Mouse (Mus musculus): ENCODE results near the gene AC140267.1.

The AC140267.1 gene

DNA sequence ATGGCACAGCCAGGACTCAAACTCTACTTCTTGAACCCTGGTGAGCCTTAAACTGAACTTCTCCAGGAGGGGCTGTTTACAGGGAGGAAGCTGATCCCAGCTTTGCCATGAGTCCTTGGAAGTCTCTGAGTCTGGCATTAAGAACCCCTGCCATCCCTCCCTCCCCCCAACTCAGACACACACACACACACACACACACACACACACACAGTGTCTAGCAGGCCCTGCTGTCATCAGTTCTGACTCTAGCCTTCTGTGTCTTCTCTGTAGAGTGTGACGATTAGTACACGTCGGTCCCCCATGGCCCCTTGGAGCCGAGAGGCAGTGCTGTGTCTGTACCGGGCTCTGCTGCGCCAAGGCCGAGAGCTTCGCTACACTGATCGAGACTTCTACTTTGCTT lies at the start of gene AC140267.1:
Gene AC140267.1, plus strand, starts transcription at position 301 of the 400 bp plus-strand sequence.
- in situ Hi-C loops (cut with MboI; ENCODE audit: low sequenced_read_pairs): no loop called here

DNA sequence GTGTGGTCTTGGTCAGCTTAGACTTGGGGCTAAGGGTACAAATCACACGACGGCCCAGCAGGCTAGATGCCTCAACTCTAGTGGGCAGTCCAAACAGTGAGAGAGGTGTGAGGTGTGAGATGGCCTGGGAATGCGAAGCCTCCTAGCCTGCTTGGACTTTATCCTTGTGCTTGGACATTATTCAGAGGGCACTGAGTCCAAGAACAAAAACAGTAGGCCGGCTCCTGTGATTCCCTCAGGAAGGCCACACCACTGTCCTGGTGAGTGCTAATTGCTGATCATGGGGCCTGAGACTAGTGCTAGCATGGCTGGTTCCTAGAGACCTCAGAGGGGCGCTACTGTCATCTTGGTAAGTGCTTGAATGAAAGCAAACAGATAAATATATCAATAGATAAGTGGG lies 46.7 kb upstream of the AC140267.1 start:
- in situ Hi-C loops (cut with MboI; ENCODE audit: low sequenced_read_pairs): no loop called here

GRCm38 (mm10) chr15:80190075-80190474 lies 45.6 kb upstream of the AC140267.1 start:
- in situ Hi-C loops (cut with MboI; ENCODE audit: low sequenced_read_pairs): no loop called here

- in situ Hi-C loops (cut with MboI; ENCODE audit: low sequenced_read_pairs): no loop called here
Observed at GRCm38 (mm10) chr15:80191585-80192245, 43.9 kb upstream of the AC140267.1 start.

DNA sequence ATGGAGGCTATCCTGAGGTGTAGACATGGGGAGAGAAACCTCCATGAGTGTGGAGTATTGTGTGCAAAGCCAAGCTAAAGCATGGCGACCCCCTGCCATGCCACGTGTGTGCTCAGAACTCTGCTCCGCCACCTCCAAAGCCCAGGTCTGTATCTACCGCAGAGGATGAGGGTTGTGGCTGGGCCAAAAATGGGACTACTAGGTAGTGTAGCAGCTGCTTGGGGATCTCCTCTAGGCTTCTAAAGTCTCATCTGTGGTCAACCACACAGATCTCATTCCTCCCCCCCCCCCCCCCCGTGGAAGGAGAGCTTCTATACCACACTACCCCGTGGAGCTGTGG lies 43.4 kb upstream of the AC140267.1 start:
- in situ Hi-C loops (cut with MboI; ENCODE audit: low sequenced_read_pairs): no loop called here

DNA sequence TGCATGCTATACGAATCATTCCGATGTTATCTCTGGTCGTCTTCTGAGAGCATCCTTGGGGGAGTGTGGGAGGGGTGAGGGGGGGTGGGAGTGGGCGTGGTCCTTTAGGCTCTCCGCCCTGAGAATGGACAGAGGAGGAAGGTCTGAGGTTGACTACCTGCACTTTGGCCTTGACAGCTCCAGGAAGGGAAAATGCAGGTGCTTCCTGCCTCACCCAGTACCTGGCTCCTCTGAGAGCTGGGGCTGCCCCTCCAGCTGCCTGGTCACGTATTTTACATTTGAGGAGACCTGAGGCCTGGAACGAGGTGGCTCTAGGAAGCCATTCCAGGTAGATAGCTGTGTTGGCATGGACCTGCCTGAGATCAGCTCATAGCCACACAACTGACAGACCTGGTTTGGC lies 42.8 kb upstream of the AC140267.1 start:
- in situ Hi-C loops (cut with MboI; ENCODE audit: low sequenced_read_pairs): no loop called here

DNA sequence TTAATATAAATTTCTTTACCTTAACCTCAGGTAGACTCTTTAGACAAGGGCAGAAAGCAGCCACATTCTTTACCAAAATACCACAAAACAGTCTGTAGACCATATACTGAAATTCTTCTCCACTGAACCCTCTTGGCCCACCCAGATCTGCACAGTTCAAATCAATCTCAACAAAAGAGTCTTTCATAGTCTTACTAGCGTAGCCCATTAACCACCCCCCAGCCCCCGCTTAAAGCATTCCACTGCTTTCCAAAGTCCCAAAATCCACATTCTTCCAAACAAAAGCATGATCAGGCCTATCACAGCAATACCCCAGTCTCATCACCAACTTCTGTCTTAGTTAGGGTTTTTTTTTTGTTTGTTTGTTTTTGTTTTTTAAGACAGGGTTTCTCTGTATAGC lies 36.1 kb upstream of the AC140267.1 start:
- in situ Hi-C loops (cut with MboI; ENCODE audit: low sequenced_read_pairs): no loop called here

DNA sequence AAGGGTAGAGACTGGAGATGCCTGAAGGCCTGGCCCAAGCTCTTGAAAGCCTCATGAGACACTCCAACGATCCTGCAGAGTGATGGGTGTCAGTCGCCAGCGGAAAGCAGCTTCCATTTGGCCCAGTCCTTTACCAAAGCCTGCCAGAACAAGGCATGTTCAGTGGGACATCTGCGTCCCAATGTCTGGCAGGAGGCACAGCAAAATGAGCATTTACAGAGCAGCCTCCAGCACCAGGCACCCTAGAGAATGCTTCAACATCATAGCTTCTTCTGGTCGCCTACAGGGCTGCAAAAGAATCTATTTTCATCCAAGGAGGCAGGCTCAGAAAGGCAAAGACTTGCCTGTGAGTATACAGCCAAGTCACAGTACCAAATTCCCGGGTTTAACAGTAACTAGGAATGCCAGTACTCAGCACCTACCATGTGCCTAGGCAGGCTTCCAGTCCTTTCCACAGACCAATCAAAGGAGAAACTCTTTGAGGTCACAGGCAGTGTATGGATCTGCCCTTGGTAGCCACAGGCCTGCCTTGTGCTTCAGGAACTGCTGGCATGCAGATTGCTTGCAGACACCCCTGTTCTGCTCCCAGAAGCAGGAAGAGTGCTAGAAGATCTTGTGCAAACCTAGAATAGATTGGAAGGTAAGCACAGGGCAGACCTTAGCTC lies 33.4 kb upstream of the AC140267.1 start:
- in situ Hi-C loops (cut with MboI; ENCODE audit: low sequenced_read_pairs): no loop called here

GRCm38 (mm10) chr15:80203406-80203805 lies 32.2 kb upstream of the AC140267.1 start:
- in situ Hi-C loops (cut with MboI; ENCODE audit: low sequenced_read_pairs): no loop called here

- in situ Hi-C loops (cut with MboI; ENCODE audit: low sequenced_read_pairs): no loop called here
Observed at GRCm38 (mm10) chr15:80206057-80206565, 29.5 kb upstream of the AC140267.1 start.

DNA sequence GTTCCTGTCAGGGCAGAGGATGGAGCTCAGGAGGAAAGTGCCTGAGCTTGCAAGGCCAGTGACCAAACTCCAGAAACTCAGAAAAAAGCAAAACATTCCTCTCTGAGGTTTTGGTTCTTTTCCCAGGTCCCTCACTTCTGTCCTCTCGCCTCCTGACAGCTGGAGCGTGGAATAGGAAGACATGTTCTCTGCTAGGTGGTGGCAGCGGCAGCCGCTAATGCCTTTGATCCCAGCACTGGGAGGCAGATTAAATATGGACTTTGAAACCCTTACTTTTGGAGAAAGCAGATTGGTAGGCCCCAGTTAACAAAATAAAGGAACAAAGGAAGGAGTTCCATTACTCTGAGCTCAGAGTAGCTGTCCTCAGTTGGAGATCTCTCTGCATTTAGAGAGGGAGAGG lies 27.2 kb upstream of the AC140267.1 start:
- in situ Hi-C loops (cut with MboI; ENCODE audit: low sequenced_read_pairs): no loop called here

- in situ Hi-C loops (cut with MboI; ENCODE audit: low sequenced_read_pairs): no loop called here
Observed at GRCm38 (mm10) chr15:80213688-80214087, 21.9 kb upstream of the AC140267.1 start.

- in situ Hi-C loops (cut with MboI; ENCODE audit: low sequenced_read_pairs): no loop called here
Observed at GRCm38 (mm10) chr15:80215716-80216479, 19.7 kb upstream of the AC140267.1 start.

GRCm38 (mm10) chr15:80216480-80216820 lies 19.2 kb upstream of the AC140267.1 start:
- in situ Hi-C loops (cut with MboI; ENCODE audit: low sequenced_read_pairs): no loop called here

DNA sequence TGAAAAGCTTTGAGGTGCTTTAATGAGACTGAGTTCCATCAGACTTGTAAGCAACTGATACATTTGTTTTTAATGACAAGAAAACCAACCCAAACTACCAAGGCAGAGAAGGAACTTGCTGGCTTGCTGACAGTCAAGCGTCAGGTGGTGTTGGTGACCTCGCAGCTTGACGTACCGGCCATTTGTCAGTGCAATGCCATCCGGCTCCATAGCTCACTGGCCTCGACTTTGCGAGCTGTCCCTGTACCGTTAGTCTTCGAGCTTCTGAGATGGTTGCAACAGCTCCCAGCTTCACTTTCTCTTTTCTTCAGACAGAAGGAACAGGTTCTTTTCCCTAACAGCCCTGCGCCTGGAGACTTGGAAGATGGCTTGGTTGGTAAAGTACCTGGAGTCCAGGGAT lies 18.2 kb upstream of the AC140267.1 start:
- in situ Hi-C loops (cut with MboI; ENCODE audit: low sequenced_read_pairs): no loop called here

DNA sequence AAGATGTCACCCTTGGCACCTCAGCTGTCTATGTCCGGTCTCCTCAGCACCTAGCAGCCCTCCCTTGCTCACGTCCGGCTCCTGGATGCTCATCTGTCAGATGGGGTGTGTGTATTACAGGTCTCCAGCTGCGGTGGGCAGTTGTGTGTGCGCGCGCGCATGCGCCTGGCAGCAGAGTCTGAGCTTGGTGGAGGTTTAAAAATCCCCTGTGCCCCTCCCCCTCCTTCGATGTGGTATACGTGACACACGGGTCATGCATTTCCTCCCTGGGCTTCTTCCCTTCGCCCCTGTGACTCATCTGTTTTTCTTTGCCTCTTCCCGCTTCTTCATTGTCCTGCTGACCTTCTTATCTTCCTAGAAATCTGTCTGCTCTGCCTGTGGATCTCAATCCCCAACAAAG lies 16.4 kb upstream of the AC140267.1 start:
- in situ Hi-C loops (cut with MboI; ENCODE audit: low sequenced_read_pairs): no loop called here

- in situ Hi-C loops (cut with MboI; ENCODE audit: low sequenced_read_pairs): loop anchor here (10.0 kb wide), 1 partner anchor 125 kb away; the partner anchor contains the start of genes Rpl3 and Syngr1
Observed at GRCm38 (mm10) chr15:80219705-80220657, 15.7 kb upstream of the AC140267.1 start.

GRCm38 (mm10) chr15:80221031-80221430 lies 14.6 kb upstream of the AC140267.1 start:
- in situ Hi-C loops (cut with MboI; ENCODE audit: low sequenced_read_pairs): loop anchor here (10.0 kb wide), 1 partner anchor 126 kb away; the partner anchor contains the start of genes Rpl3 and Syngr1

GRCm38 (mm10) chr15:80223751-80224150 lies 11.9 kb upstream of the AC140267.1 start:
- in situ Hi-C loops (cut with MboI; ENCODE audit: low sequenced_read_pairs): loop anchor here (10.0 kb wide), 1 partner anchor 129 kb away; the partner anchor contains the start of genes Rpl3 and Syngr1

- in situ Hi-C loops (cut with MboI; ENCODE audit: low sequenced_read_pairs): loop anchor here (10.0 kb wide), 1 partner anchor 130 kb away; the partner anchor contains the start of genes Rpl3 and Syngr1
Observed at GRCm38 (mm10) chr15:80225208-80225607, 10.4 kb upstream of the AC140267.1 start.

Data from CH12F3 (cell line).